Mouse (Mus musculus) heart, embryonic 10.5 days (tissue): ENCODE results near the gene Padi6. TPM values are rescaled to one million over a fixed set of nuclear protein-coding genes. Genes with fewer than 3 reads are reported as not detected.
A peak's percentile ranks its signal among the peaks of the same experiment; 100 is the strongest.

ENCODE experiments used
- DNase-seq: peaks from one replicate; pipeline ENCODE4 v3.0.0-alpha.2; 2017; ENCODE audit warnings: low spot score
- H3K27ac ChIP-seq: fragments of 300-500 bp; sonication (generic); 2 replicates; pipeline ENCODE4 v1.5.1; 2016; ENCODE audit warnings: mild to moderate bottlenecking
- H3K27me3 ChIP-seq: fragments of 300-500 bp; sonication (generic); 2 replicates; pipeline ENCODE4 v1.6.1; 2016; ENCODE audit warnings: mild to moderate bottlenecking; ENCODE audit not compliant: poor library complexity, insufficient read depth, severe bottlenecking
- H3K36me3 ChIP-seq: fragments of 300-500 bp; sonication (generic); 2 replicates; pipeline ENCODE4 v1.6.1; 2016; ENCODE audit warnings: mild to moderate bottlenecking, moderate library complexity
- H3K4me1 ChIP-seq: fragments of 300-500 bp; sonication (generic); 2 replicates; pipeline ENCODE4 v1.6.1; 2016; ENCODE audit warnings: mild to moderate bottlenecking
- H3K4me3 ChIP-seq: fragments of 300-500 bp; sonication (generic); 2 replicates; pipeline ENCODE4 v1.5.1; 2016; ENCODE audit warnings: mild to moderate bottlenecking, moderate library complexity
- H3K9me3 ChIP-seq: fragments of 300-500 bp; sonication (generic); 2 replicates; pipeline ENCODE4 v1.6.1; 2016; ENCODE audit warnings: mild to moderate bottlenecking, moderate library complexity
- WGBS: fragments of 180-500 bp; shearing (Covaris S2); methylation state at CpG from one replicate; pipeline ENCODE4 v1.1.7; 2016; 5-methylcytosine and 5-hydroxymethylcytosine counted together
- microRNA-seq: library from miRNA; unstranded; fragments of <30 nt; microRNA quantifications from one replicate; pipeline ENCODE4, GENCODE M21; 2017
- polyA plus RNA-seq: library from polyadenylated mRNA; unstranded; fragments of >200 nt; fragmentation: Nextera tagmentation; extraction: Ambion mirVana; gene quantifications from 2 replicates; pipeline ENCODE4 v1.2.1, GENCODE M21; 2016

Padi6 gene
- polyA plus RNA-seq, 1 experiment from 2014 or later, result not detected

DNA sequence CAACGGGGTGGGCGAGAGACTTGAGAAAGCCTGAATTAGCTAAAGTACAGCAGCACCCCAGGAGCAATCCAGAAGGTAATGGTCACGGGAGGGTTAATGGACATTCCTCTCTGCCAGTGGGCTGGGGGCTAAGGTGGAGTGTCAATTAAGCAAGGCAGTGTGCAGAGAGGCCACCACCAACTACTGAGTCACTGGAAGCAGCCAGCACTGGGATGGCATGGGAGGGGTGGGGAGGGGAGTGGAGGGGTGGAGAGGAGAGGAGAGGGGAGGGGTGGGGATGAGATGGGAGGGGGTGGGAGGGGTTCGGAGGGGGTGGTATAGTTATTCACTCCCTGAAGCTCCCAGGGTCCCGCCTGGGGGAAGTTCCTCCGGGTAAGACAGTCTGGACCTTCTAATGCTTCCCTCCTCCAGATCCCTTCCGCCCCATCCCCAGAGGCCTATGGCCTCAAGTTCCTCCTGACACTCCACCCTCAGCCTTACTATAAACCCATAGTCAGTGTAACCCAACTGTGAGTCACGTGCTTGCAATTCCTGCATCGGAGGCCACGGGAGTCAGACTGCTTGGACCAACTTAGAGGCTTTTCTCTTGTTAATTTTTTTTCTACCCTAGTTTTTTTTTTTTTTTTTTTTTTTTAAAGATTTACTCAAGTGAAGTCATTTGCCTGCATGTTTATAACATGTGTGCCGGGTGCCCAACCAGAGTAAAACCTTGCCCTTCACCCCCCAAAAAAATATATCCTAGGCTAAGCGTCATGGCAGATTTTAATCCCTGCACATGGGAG lies 54.2 kb downstream of the Padi6 start:
- no peak overlapping the region for H3K27ac ChIP-seq
- H3K9me3 ChIP-seq, result no peaks in the 10 kb centered on the region
- H3K4me1 ChIP-seq, result peaks cover 32% of the 10 kb centered on the region
- H3K4me3 ChIP-seq, result no peak overlapping the region
- H3K36me3 ChIP-seq, result no peaks in the 10 kb centered on the region
- peaks cover 12% of the 10 kb centered on the region; the same call in 1 of the 2 replicates for H3K27me3 ChIP-seq
- no peak for DNase-seq
- 58% methylated on average over 12 of the region's 12 CpGs for WGBS

DNA sequence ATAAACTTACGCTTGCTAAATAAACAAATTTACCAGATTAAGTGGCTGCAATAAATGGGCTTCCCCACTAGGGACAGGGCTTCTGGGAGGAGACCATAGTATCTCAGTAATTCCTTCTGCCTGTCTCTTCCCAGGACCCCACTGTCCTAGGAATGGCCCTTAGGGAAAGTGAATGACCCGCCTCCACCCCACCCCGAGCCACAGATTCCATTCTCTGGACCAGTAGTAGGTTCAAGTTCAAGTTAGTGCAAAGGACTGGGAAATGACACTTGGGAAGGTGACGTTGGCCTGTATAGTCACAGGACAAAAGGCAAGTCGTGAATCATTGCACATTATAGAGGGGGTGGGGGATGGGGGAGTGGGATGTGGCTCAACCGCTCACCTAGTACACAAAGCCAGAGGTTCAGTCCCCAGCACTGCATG lies 57.6 kb downstream of the Padi6 start:
- Histone ChIP-seq H3K4me3 (peak overlapping the region; percentile 45), H3K27ac (peak overlapping the region; percentile 76), H3K9me3 (no peaks in the 10 kb centered on the region), H3K36me3 (no peaks in the 10 kb centered on the region), H3K27me3 (0 out of 2 replicates have a peak, but pooled peaks cover 7% of the 10 kb centered on the region), H3K4me1 (peaks cover 30% of the 10 kb centered on the region)
- WGBS, result 39% methylated on average over 6 of the region's 6 CpGs
- DNase-seq, result no peak

- Histone ChIP-seq H3K27ac (peak overlapping the region; percentile 76), H3K9me3 (no peaks in the 10 kb centered on the region), H3K36me3 (no peaks in the 10 kb centered on the region), H3K4me3 (peak overlapping the region; percentile 45), H3K27me3 (0 out of 2 replicates have a peak, but pooled peaks cover 6% of the 10 kb centered on the region), H3K4me1 (peaks cover 34% of the 10 kb centered on the region)
- 9% methylated on average over 16 of the region's 16 CpGs for WGBS
- DNase-seq, result peak; percentile 92
Measured at GRCm38 (mm10) chr4:140684141-140684871, 58.1 kb downstream of the Padi6 start.

DNA sequence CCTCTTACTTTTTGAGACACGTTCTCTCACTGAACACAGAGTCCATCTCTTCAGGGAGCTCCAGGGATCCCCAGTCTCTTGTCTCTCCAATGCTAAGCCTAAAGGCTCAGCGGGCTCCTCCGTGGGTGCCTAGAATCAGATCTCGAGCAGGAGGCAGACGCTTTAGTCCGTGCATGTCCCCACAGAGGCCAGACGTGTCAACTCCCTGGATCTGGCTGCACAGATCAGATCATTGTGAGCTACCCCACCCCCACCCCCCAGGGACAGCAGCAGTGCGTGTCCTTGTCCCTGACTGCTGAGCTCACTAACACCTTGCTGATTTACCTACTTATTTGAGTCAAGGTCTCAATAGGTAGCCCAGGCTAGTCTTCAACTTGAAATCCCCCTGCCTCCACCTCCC lies 58.8 kb downstream of the Padi6 start:
- H3K4me3 ChIP-seq, result peak overlapping the region; percentile 45; the same call in 1 of the 2 replicates
- peaks cover 34% of the 10 kb centered on the region for H3K4me1 ChIP-seq
- 26% methylated on average over 8 of the region's 8 CpGs for WGBS
- no peaks in the 10 kb centered on the region for H3K27me3 ChIP-seq
- peak overlapping the region; percentile 76 for H3K27ac ChIP-seq
- DNase-seq, result no peak
- no peaks in the 10 kb centered on the region for H3K9me3 ChIP-seq
- no peaks in the 10 kb centered on the region for H3K36me3 ChIP-seq

DNA sequence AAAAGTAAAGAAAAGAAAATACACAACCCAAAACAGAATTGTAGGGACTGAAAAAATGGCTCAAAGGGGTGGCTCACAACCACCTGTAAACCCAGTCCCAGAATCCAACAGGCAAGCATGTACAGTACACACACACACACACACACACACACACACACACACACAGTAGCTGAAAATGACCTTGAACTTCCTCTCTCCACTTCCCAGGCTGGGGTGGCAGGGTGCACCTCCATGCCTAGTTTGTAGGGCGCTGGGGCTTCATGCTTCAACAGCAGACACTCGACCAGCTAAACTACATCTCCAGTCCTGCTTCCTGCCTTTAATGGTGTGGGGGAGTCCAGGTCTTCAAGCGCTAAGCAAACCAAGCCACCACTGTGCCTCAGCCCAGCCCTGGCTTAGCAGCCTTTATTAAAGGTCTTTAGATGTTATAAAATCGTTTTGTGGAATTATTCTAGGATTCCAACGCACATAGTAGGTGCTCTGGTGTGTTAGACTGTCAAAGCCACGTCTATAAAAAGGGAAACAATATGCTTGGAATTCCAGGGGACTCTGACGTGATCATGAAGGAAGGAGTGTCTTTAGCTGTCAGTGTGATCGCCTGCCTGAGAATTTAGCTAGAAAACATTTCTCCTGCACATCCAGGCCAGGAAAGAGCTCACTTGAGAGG lies 61.6 kb downstream of the Padi6 start:
- Histone ChIP-seq H3K4me1 (peaks cover 29% of the 10 kb centered on the region), H3K36me3 (no peaks in the 10 kb centered on the region), H3K27me3 (no peaks in the 10 kb centered on the region), H3K4me3 (no peak overlapping the region), H3K9me3 (no peaks in the 10 kb centered on the region), H3K27ac (no peak overlapping the region)
- WGBS, result 53% methylated on average over 8 of the region's 8 CpGs
- no peak for DNase-seq

- DNase-seq, result peak; percentile 88
- peak overlapping the region; percentile 38 for H3K4me3 ChIP-seq
- 24% methylated on average over 17 of the region's 18 CpGs for WGBS
Measured at GRCm38 (mm10) chr4:140679723-140680380, 62.6 kb downstream of the Padi6 start.

DNA sequence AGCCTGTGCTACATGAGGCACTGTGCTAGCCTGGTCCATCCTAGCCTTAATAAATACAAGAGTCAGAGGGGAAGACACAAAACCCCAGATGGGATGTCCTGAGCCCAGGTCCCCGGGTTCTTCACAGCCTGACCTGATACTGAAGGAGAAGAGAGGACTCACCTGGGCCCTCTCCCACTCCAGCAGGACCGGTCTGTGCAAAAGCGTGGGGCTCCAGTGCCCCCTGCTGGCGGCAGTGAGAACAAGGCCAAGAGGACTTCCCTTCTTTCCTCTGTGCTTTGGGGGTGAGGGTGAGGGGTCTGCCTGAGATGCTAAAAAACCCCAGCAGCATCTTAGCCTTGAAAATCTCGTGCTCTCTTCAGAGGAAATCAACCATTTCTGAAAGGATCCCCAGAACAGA lies 63.4 kb downstream of the Padi6 start:
- no peaks in the 10 kb centered on the region for H3K9me3 ChIP-seq
- no peak overlapping the region for H3K4me3 ChIP-seq
- H3K4me1 ChIP-seq, result peaks cover 16% of the 10 kb centered on the region
- H3K27me3 ChIP-seq, result no peaks in the 10 kb centered on the region
- H3K27ac ChIP-seq, result peak overlapping the region; percentile 73; the same call in 1 of the 2 replicates
- H3K36me3 ChIP-seq, result no peaks in the 10 kb centered on the region
- no peak for DNase-seq
- WGBS, result 13% methylated on average over 5 of the region's 5 CpGs

More at GRCm38 (mm10) chr4:140679723-140680380, 62.6 kb downstream of the Padi6 start:
- H3K4me1 ChIP-seq, result peaks cover 25% of the 10 kb centered on the region
- no peaks in the 10 kb centered on the region for H3K9me3 ChIP-seq
- H3K36me3 ChIP-seq, result no peaks in the 10 kb centered on the region
- H3K27ac ChIP-seq, result peak overlapping the region; percentile 73
- no peaks in the 10 kb centered on the region for H3K27me3 ChIP-seq

Small RNAs within 50 kb of the gene (microRNA-seq; reads per million reads assigned to microRNA genes)
- gene Gm23045 (not detected), gene Gm25951 (not detected)

Other genes with a start within 250 kb of the Padi6 start
- 13.3 and 14.9 TPM in 2 replicates for gene Arhgef10l, start 76.6 kb downstream of the Padi6 start, polyA plus RNA-seq
- gene Rcc2, start 42.1 kb downstream of the Padi6 start, polyA plus RNA-seq, result 18.0 and 29.0 TPM in 2 replicates
- 1.9 and 2.9 TPM in 2 replicates for gene Padi4, start 31.6 kb upstream of the Padi6 start, polyA plus RNA-seq
- 0.87 and 0.96 TPM in 2 replicates for gene Padi3, start 68.0 kb upstream of the Padi6 start, polyA plus RNA-seq
- 0.16 TPM in 2 replicates for gene Padi1, start 103.1 kb upstream of the Padi6 start, polyA plus RNA-seq
- gene Padi2, start 163.7 kb upstream of the Padi6 start, polyA plus RNA-seq, result 2.9 and 6.3 TPM in 2 replicates
- gene Sdhb, start 218.6 kb upstream of the Padi6 start, polyA plus RNA-seq, result 605 and 778 TPM in 2 replicates
- gene Atp13a2, start 244.2 kb upstream of the Padi6 start, polyA plus RNA-seq, result 34.9 and 37.8 TPM in 2 replicates